Mouse (Mus musculus) embryonic fibroblast, embryonic 13.5 days (primary cell): Measurements from ENCODE around the gene Gramd1b. TPM values are rescaled to one million over a fixed set of nuclear protein-coding genes. Genes with fewer than 3 reads are reported as not detected.
A peak's percentile ranks its signal among the peaks of the same experiment; 100 is the strongest.

Experiments
- H3K27ac ChIP-seq: 2 replicates; pipeline ENCODE4 v1.5.1; 2012; ENCODE audit warnings: low read length, control low read depth, inconsistent platforms; ENCODE audit not compliant: insufficient read depth
- H3K4me1 ChIP-seq: 2 replicates; pipeline ENCODE4 v1.6.1; 2011; ENCODE audit warnings: low read length; ENCODE audit not compliant: control insufficient read depth, insufficient read depth
- H3K4me3 ChIP-seq: 2 replicates; pipeline ENCODE4 v1.5.1; 2011; ENCODE audit warnings: mild to moderate bottlenecking, control low read depth, low read length; ENCODE audit not compliant: insufficient read depth
- CTCF ChIP-seq: IDR thresholded peaks from 2 replicates; pipeline ENCODE4 v1.5.1; 2011; ENCODE audit warnings: mild to moderate bottlenecking, control low read depth, low read length, moderate library complexity, borderline replicate concordance; ENCODE audit not compliant: insufficient read depth
- POLR2A ChIP-seq: IDR thresholded peaks from 2 replicates; pipeline ENCODE4 v1.6.1; 2011; ENCODE audit warnings: low read depth, mild to moderate bottlenecking, control low read depth, low read length, moderate library complexity
- polyA plus RNA-seq: library from polyadenylated mRNA; stranded (reverse); fragments of >200 nt; gene quantifications from 2 replicates; pipeline ENCODE4 v1.2.4, GENCODE M21; 2011; ENCODE audit warnings: low read depth; ENCODE audit not compliant: missing spikeins, insufficient read length

Gene Gramd1b
- polyA plus RNA-seq: 6.6 and 14.3 TPM in 2 replicates

DNA sequence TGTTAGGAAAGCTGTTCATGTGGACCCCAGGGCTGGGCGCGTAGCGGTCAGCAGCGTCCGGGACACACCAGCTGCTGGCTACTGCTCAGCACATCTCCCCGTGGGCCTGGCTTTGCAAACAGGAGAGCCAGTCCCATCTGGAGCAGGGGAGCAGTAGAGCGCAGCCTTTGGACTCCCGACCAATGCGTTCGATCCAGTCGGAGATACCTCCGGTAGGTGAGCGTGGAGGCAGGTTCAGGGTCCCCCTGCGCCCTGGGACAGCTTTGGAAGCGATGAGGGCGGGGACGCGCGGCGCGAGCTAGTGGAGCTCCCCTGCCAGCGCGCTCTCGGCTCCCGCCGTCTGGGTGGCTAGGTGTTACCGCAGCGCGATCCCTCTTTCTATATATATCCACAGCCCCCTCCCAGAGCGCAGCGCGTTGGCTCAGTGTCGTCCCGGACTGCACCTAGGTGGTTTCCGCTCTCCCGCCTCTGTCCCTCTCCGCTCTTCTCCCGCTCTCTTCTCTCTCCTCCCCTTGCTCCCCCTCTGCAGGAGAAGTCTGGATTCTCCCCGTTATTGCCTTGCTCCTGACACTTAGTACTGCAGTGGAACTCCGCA, at the start of gene Gramd1b:
Gene Gramd1b (minus strand): TSS at position 357 of the 595 bp plus-strand sequence.
- Histone ChIP-seq H3K4me1 (no peaks in the 10 kb centered on the region), H3K4me3 (no peak within 1 kb of the TSS), H3K27ac (no peak within 1 kb of the TSS)
- TF ChIP-seq POLR2A (no peak), CTCF (no peak)

DNA sequence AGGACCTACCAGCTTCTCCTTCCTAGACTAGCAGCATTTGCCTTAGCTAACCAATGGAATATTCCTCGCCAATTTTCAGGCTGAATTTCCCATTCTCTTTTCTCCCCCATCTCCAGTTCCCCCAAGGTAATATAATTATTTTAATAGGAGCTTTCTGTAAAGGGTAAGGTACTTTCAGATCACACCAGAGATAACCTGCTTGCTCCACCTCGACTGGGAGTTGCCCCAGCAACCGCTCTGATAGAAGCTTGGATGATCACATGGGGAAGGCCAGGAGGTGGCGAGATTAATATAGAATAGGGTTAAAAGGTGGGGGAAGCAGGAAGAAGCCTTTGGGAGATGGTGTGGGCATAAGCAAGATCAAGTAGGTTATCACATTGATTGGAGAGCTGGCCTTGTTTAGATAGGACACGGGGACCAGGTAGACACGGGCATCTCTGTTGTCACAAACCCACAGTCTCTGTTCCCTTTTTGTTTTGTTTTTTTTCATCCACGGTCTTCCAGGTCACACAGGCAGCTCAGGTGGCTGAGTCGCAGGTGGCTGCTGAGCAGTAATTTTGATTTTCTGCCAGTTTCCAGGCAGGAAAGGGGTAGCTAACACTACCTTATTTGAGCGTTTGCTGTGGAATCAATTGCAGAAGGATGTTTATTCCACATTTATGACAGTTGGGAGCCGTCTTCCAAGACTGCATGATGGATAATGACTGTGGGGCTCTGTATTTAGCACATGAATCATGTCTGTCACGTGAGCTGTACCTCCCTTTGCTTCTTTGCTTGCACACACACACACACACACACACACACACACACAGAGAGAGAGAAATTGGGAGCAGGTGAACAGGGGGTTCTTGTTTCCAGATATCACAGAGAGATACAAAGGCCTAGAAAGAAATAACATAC, 47.8 kb upstream of the Gramd1b start:
- H3K4me3 ChIP-seq: no peak overlapping the region
- no peak for TF ChIP-seq CTCF
- TF ChIP-seq POLR2A: no peak
- no peaks in the 10 kb centered on the region for H3K4me1 ChIP-seq
- H3K27ac ChIP-seq: no peak overlapping the region

GRCm38 (mm10) chr9:40577132-40577531, 45.9 kb upstream of the Gramd1b start:
- Histone ChIP-seq H3K4me1 (no peaks in the 10 kb centered on the region), H3K27ac (no peak overlapping the region), H3K4me3 (no peak overlapping the region)
- TF ChIP-seq POLR2A (no peak), CTCF (no peak)

DNA sequence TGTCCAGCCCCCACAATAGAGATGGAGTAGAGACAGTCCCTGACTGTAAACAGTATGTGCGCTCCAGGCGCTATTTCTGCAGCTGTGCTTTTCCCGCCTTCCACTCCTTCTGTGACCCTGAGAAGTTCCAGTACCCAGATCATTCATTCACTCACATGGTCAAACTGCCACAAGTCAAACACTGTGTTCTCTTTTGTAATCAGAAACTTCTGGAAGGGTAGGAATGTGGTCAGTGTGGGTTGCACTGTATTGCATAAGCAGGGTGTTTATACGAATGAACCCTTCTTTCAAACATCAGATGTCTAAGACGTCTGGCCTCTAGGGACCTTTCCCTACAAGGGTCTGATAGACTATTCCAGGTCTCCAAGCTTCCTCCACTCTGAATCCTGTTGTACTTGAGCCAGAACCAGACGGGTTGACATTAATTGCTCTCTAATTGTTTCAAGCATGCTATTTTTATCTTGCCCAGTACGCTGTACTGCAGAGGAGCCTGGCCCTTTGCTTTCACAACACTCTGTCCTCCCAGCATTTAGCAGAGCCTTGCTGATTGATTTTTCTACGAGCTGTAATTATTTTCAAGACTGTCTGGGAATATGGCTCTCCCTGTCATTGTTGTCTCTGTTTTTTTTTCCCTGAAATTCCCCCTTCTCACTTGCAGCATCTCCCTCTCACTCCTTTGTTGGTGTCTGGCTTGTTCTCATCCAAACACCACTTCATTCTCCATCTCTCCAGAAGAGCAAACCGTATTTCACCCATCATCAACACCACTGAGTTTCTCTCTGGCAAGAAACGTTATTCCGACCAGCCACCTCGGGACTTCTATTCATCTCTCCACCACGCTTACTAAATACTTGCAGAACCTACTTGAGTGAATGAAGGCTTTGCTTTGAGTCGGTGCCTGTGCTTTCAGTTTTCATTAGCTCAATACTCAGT, 44.1 kb upstream of the Gramd1b start:
- no peak for TF ChIP-seq POLR2A
- no peak for TF ChIP-seq CTCF
- no peak overlapping the region for H3K4me3 ChIP-seq
- H3K27ac ChIP-seq: peak overlapping the region; percentile 67
- no peaks in the 10 kb centered on the region for H3K4me1 ChIP-seq

DNA sequence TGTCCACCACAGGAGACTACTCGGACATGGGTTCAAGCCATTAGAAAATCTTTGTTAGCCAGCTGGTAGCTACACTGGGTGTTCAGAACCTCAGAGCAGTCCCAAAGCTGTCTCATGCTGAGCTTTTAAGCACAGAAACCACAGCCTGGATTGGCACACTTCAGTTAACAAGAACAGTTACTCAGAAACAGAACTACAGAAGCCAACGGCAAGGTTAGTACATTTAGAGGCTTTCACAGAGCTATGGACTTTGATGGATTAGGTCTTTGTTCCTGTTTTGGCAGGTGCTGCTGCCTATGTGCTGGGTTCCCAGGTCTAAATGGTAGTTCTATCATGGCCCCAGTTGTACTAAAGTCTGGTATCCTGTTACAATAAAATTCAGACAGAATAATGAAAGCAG, 40.1 kb upstream of the Gramd1b start:
- TF ChIP-seq CTCF (no peak), POLR2A (no peak)
- Histone ChIP-seq H3K4me1 (no peaks in the 10 kb centered on the region), H3K27ac (no peak overlapping the region), H3K4me3 (no peak overlapping the region)

GRCm38 (mm10) chr9:40568070-40568469, 36.9 kb upstream of the Gramd1b start:
- TF ChIP-seq POLR2A: no peak
- TF ChIP-seq CTCF: no peak
- no peaks in the 10 kb centered on the region for H3K4me1 ChIP-seq
- no peak overlapping the region for H3K4me3 ChIP-seq
- no peak overlapping the region for H3K27ac ChIP-seq

GRCm38 (mm10) chr9:40563750-40564149, 32.6 kb upstream of the Gramd1b start:
- Histone ChIP-seq H3K4me1 (no peaks in the 10 kb centered on the region), H3K4me3 (no peak overlapping the region), H3K27ac (no peak overlapping the region)
- TF ChIP-seq CTCF (no peak), POLR2A (no peak)

DNA sequence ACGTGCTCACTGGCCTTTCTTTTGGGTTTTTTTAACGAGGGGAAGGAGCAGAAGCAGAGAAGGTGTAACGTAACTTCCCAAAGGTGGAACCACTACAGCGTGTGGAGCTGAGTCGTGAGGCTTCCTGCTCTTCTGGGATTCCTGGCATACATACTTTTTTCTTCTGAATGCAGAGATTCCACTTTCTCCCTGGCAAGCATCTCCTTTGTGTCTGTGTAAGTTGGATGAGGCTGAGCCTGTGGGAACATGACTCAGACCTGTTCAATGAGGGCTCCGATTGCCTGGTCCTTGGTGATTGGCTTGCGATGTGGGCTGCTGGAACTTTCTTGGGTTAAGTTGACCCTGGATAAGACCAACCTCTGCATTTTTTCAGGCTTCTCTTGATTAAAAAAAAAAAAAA, 28.5 kb upstream of the Gramd1b start:
- Histone ChIP-seq H3K4me1 (no peaks in the 10 kb centered on the region; the same call in 1 of the 2 replicates), H3K27ac (no peak overlapping the region), H3K4me3 (no peak overlapping the region)
- TF ChIP-seq POLR2A (no peak), CTCF (no peak)

DNA sequence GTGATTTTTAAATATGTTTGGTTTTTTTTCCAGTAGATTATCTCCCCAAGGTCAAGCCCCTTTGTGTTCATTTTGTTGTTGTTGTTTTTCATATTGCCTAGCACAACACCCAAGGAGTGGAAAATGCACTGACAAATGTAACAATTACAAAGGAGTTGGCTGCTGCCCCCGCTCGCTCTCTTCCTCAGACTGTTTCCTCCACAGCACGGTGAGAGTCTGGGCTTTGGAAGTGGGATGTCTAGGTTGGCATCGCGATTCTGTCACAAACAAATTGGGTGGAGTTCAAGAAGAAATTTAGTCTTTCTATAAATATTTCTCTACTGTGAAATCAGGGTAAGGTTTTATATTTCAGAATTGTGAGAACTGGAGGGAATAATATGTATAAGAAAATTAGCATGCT, 26.6 kb upstream of the Gramd1b start:
- TF ChIP-seq CTCF (no peak), POLR2A (no peak)
- Histone ChIP-seq H3K27ac (no peak overlapping the region), H3K4me3 (no peak overlapping the region), H3K4me1 (no peaks in the 10 kb centered on the region; the same call in 1 of the 2 replicates)

- Histone ChIP-seq H3K27ac (no peak overlapping the region), H3K4me1 (no peaks in the 10 kb centered on the region; the same call in 1 of the 2 replicates), H3K4me3 (no peak overlapping the region)
- TF ChIP-seq POLR2A: no peak
- no peak for TF ChIP-seq CTCF
These were observed 25.2 kb upstream of the Gramd1b start for GRCm38 (mm10) chr9:40556396-40556795.
